Mouse (Mus musculus): ENCODE measurements around the gene Cysrt1. TPM values are rescaled to one million over a fixed set of nuclear protein-coding genes. Genes with fewer than 3 reads are reported as not detected.
A peak's percentile ranks its signal among the peaks of the same experiment; 100 is the strongest.

Gene Cysrt1
- total RNA-seq (2014; fragmentation: Nextera tagmentation) (not detected in 2 replicates), total RNA-seq (2017) (not detected in 2 replicates)

- ATAC-seq (replicated peaks; ENCODE audit: poor library complexity, severe bottlenecking), result no peak
Measured at GRCm38 (mm10) chr2:25242101-25242506, at the start of gene Cysrt1, which contains the start of gene Rnf208. Gene Cysrt1 (minus strand): TSS chr2:25242452. Gene Rnf208 (plus strand): TSS chr2:25242255.

DNA sequence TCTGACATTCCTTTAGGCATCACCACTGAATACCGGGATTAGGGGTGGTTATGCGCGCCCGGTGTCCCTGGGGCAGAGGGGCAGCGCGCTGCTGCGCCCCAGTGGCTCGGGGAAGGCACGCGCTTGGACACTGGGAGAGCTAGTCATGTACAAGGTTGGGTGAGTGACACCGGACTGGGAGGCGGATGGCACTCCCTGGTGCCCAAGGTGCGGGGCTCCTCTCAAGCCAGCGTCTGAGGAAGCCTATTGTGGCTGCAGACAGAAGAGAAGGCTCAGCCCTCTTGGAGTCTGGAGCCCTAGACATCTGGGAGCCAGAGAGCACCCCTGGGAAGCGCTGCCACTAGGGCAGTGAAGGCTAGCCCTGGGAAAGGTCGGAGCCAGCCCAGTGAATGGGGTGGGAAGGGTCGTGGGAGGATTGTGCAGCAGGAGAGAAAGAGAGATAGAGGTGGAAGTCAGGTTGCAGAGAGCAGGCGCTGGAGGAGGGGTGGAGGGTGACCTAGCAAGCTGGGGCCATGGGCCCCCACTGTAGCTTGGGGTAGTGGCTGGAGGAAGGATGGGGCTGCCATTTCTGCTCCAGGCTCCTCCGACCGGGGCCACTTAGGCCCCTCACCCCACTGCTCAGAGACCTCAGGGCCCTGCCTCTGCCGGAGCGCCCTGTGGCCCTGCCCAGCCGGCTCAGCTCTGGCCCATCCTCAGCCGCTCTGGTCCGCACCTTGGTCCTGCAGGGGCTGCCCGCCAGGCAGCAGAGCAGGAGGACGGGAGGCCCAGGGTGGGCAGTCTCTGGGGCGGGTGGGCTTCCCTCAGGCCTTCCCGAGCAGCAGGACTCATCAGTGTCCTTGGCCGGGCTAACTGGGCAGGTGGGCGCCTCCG, 49.2 kb upstream of the Cysrt1 start:
- ATAC-seq (replicated peaks; ENCODE audit: poor library complexity, severe bottlenecking), result no peak

- ATAC-seq (replicated peaks; ENCODE audit: poor library complexity, severe bottlenecking), result no peak
Measured at GRCm38 (mm10) chr2:25290816-25291130, 48.5 kb upstream of the Cysrt1 start.

GRCm38 (mm10) chr2:25290101-25290815, 48.0 kb upstream of the Cysrt1 start:
- ATAC-seq (replicated peaks; ENCODE audit: poor library complexity, severe bottlenecking), result no peak

GRCm38 (mm10) chr2:25289651-25290050, 47.4 kb upstream of the Cysrt1 start, which contains the start of gene Lrrc26:
Gene Lrrc26 (plus strand): TSS chr2:25289915.
- no peak for ATAC-seq (replicated peaks; ENCODE audit: poor library complexity, severe bottlenecking)

- ATAC-seq (replicated peaks; ENCODE audit: poor library complexity, severe bottlenecking), result no peak
Measured at GRCm38 (mm10) chr2:25288734-25289345, 46.6 kb upstream of the Cysrt1 start.

DNA sequence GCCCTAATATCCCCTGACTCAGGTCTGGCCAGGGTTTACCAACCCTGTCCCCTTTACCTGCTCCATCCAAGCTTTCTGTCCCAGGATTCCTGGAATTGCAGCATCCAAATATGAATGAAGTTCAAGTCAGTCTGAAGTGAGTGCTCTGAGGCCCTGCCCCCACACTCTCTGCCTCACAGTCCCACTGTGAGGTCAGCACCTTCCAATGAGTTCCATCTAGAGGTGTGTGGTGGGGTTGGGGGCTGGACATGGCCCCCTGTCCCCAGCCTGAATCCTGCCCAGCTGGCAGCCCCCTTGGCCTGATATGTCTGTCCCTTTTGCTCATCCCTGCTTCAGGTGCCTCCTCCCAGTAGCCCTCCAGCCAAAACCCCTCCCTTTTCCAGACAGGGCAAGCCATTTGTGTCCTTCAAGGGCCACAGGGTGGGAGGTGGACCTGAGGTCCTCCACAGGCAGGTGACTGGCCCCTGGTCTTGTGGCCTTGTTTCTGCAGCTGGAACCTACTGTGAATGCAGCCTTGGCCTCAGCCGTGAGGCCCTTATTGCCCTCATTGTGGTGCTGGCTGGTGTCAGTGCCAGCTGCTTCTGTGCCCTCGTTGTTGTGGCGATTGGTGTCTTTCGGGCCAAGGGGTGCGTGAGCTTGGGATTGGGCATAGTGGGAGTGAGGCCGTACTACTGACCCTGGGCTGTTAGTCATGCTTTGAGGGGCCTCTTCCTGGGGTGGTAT, 45.8 kb upstream of the Cysrt1 start, which contains the start of gene Tmem210:
Gene Tmem210, plus strand, starts transcription at position 219 of the 723 bp plus-strand sequence.
- no peak for ATAC-seq (replicated peaks; ENCODE audit: poor library complexity, severe bottlenecking)

GRCm38 (mm10) chr2:25286837-25287636, 44.8 kb upstream of the Cysrt1 start:
- no peak for ATAC-seq (replicated peaks; ENCODE audit: poor library complexity, severe bottlenecking)

DNA sequence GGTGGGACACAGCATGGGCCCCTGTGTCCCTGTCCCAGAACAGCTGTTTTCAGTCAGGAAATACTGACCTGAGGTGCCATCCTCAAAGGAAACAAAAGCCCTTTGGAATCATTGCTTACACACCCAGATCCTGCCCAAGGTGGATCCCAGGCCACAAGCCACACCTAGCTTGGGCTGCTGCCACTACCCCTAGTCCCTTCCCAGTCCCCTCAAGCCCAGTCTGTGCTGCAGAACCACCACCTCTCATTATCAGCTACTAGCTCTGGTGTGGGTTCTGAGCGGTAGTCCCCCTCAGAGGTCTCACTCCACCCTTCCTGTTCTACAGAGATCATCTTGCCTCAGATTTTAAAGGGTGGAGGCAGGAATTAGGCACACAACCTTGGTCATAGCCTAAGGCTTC, 44.1 kb upstream of the Cysrt1 start:
- no peak for ATAC-seq (replicated peaks; ENCODE audit: poor library complexity, severe bottlenecking)

DNA sequence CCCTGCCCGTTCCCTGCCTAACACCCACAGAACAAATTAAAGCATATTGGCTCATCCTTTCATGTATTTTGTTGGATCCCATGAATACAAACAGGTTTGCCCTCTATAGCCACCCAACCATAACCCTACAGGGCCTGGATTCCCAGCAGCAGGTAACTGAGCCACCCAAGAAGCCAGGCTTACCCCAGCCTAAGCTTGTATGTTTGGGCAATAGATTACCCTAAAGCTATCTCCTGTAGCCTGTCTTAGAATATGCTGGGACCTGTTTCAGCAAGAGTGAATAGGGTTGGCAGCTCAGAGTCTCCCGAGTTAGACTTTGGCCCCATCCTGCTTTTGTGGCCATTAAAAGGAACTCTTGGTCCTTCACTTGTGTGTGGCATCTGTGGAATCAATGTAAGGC, 43.3 kb upstream of the Cysrt1 start:
- ATAC-seq (replicated peaks; ENCODE audit: poor library complexity, severe bottlenecking), result no peak

- ATAC-seq (replicated peaks; ENCODE audit: poor library complexity, severe bottlenecking), result peak; percentile 93
Measured at GRCm38 (mm10) chr2:25278928-25279882, 37.0 kb upstream of the Cysrt1 start.

GRCm38 (mm10) chr2:25273010-25273409, 30.8 kb upstream of the Cysrt1 start:
- no peak for ATAC-seq (replicated peaks; ENCODE audit: poor library complexity, severe bottlenecking)

- 0 out of 2 replicates have a peak, but pooled peaks have one; percentile 2 for ATAC-seq (replicated peaks; ENCODE audit: poor library complexity, severe bottlenecking)
Measured at GRCm38 (mm10) chr2:25272515-25272914, 30.3 kb upstream of the Cysrt1 start.

- peak; percentile 95 for ATAC-seq (replicated peaks; ENCODE audit: poor library complexity, severe bottlenecking)
Measured at GRCm38 (mm10) chr2:25271827-25272511, 29.7 kb upstream of the Cysrt1 start, which contains the start of the genes Ssna1 and Anapc2. Gene Ssna1 (minus strand): TSS chr2:25272438. Gene Anapc2 (plus strand): TSS chr2:25272478.

GRCm38 (mm10) chr2:25267746-25268309, 25.6 kb upstream of the Cysrt1 start:
- ATAC-seq (replicated peaks; ENCODE audit: poor library complexity, severe bottlenecking), result no peak

- no peak for ATAC-seq (replicated peaks; ENCODE audit: poor library complexity, severe bottlenecking)
Measured at GRCm38 (mm10) chr2:25267241-25267640, 25.0 kb upstream of the Cysrt1 start.

DNA sequence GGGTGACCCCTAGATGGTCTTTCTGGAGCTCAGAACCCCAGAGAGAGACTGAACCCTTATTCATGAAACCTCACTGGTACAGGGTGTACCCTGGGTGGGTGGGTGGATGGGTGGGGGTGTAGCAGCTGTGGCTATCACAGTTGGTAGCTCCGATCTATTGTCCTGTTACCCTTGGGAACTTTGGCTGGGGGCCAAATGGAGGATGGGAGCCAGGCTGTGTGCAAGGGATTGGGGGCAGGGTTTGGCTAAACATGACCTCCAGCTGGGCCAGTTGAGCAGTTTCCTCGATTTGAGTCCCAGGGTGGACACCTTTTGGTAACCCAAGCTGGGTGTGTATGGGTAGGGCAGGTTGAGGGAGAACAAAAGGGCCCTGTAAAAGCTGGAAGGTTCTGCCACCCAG, 24.5 kb upstream of the Cysrt1 start:
- no peak for ATAC-seq (replicated peaks; ENCODE audit: poor library complexity, severe bottlenecking)
